Mouse (Mus musculus) testis, adult 2 months (tissue): Measurements from ENCODE around the gene Ifna11.
"Not testable (repeated sequence)": the region's sequence is repeated elsewhere in the genome, so short reads cannot be mapped to it uniquely, and the experiment has no call there.

Experiments
- CTCF ChIP-seq: fragments of 200-500 bp; IDR thresholded peaks from 2 replicates; pipeline ENCODE4 v1.5.1; 2012; ENCODE audit warnings: low read depth, mild to moderate bottlenecking, inconsistent platforms, low read length, moderate library complexity; ENCODE audit not compliant: control insufficient read depth, insufficient read depth, insufficient replicate concordance
- POLR2A ChIP-seq: fragments of 200-500 bp; IDR thresholded peaks from 2 replicates; pipeline ENCODE4 v1.6.1; 2012; ENCODE audit warnings: low read depth, mild to moderate bottlenecking, inconsistent platforms, low read length, moderate library complexity; ENCODE audit not compliant: control insufficient read depth

GRCm38 (mm10) chr4:88802954-88803353 lies 16.8 kb upstream of the Ifna11 start, which contains the start of gene Gm13287:
- TF ChIP-seq CTCF, POLR2A: not testable (repeated sequence)
